Mouse (Mus musculus) gastrocnemius, postnatal 4 days (tissue): ENCODE data around the gene Ppa1. TPM values are rescaled to one million over a fixed set of nuclear protein-coding genes. Genes with fewer than 3 reads are reported as not detected.

Source experiments
- DNase-seq, 2 experiments: peaks; one replicate each; pipeline ENCODE4 v3.0.0; 2021 to 2022; ENCODE audit warnings: low spot score in 2 of 2, mixed read lengths in 2 of 2
- total RNA-seq, 2 experiments: library from RNA; stranded (reverse); gene quantifications; 2 replicates each; pipeline ENCODE4 v1.2.3; 2021

Ppa1 gene
- total RNA-seq, 2 experiments from 2014 or later: 37.8 to 40.4 TPM

- DNase-seq: no peak
Measured at GRCm38 (mm10) chr10:61640363-61640762, 8.0 kb upstream of the Ppa1 start.

GRCm38 (mm10) chr10:61646557-61646956 lies 1.8 kb upstream of the Ppa1 start:
- DNase-seq: no peak

GRCm38 (mm10) chr10:61648737-61649645 lies 639 bp downstream of the Ppa1 start:
- DNase-seq: no peak

GRCm38 (mm10) chr10:61654105-61654504 lies 5.8 kb downstream of the Ppa1 start:
- no peak for DNase-seq

- DNase-seq: no peak
Measured at GRCm38 (mm10) chr10:61654691-61655090, 6.3 kb downstream of the Ppa1 start.

- DNase-seq: no peak
Measured at GRCm38 (mm10) chr10:61655188-61655587, 6.8 kb downstream of the Ppa1 start.

- no peak for DNase-seq
Measured at GRCm38 (mm10) chr10:61656928-61657882, 8.9 kb downstream of the Ppa1 start.

GRCm38 (mm10) chr10:61657985-61658384 lies 9.6 kb downstream of the Ppa1 start:
- peak in 1 of 2 experiments; percentile 26 for DNase-seq

GRCm38 (mm10) chr10:61661887-61662286 lies 13.5 kb downstream of the Ppa1 start:
- no peak for DNase-seq

- no peak for DNase-seq
Measured at GRCm38 (mm10) chr10:61662391-61662988, 14.1 kb downstream of the Ppa1 start.

GRCm38 (mm10) chr10:61665111-61665510 lies 16.8 kb downstream of the Ppa1 start:
- no peak for DNase-seq

- no peak for DNase-seq
Measured at GRCm38 (mm10) chr10:61665651-61666050, 17.3 kb downstream of the Ppa1 start.

GRCm38 (mm10) chr10:61669289-61669688 lies 20.9 kb downstream of the Ppa1 start:
- DNase-seq: no peak

- no peak for DNase-seq
Measured at GRCm38 (mm10) chr10:61669896-61670295, 21.5 kb downstream of the Ppa1 start.

- DNase-seq: no peak
Measured at GRCm38 (mm10) chr10:61670758-61671157, 22.4 kb downstream of the Ppa1 start.

- DNase-seq: no peak
Measured at GRCm38 (mm10) chr10:61675935-61676334, 27.6 kb downstream of the Ppa1 start.

GRCm38 (mm10) chr10:61679545-61679944 lies 31.2 kb downstream of the Ppa1 start:
- DNase-seq: no peak

- peak; percentile 97 to 99 for DNase-seq
Measured at GRCm38 (mm10) chr10:61680015-61680913, 31.9 kb downstream of the Ppa1 start, which contains the start of gene Sar1a. Sar1a (plus strand) TSS chr10:61680299.

GRCm38 (mm10) chr10:61689405-61689804 lies 41.1 kb downstream of the Ppa1 start:
- no peak for DNase-seq

GRCm38 (mm10) chr10:61693563-61693962 lies 45.2 kb downstream of the Ppa1 start:
- DNase-seq: no peak
